Mouse (Mus musculus): Measurements from ENCODE around the gene 4930452B06Rik. TPM values are rescaled to one million over a fixed set of nuclear protein-coding genes. Genes with fewer than 3 reads are reported as not detected.

The 4930452B06Rik gene
- polyA plus RNA-seq, 1 experiment = 0.02 TPM

DNA sequence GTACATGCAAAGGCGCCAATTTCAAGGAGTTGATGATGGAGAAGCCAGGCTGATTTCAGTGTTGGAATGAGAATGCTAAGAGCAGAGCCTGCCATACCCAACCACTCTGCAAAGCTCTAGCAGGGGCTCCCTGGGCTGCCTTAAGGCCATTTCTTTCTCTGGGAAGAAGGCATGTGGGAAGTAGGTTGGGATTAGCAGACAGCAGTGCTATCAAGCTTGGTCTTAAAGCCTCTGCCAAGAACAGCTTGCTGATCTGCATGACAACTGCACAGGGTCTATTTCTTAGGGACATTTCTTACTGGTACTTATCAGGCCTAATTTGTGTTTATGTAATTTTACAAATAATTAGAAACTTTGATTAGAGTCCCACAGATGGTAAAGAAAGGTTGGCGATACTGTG lies 161.8 kb downstream of the 4930452B06Rik start:
- Histone ChIP-seq H3K27me3 (ENCODE audit: control insufficient read depth, insufficient read depth, insufficient read length) (no peaks in the 10 kb centered on the region), H3K4me3 (ENCODE audit: insufficient read depth, poor library complexity, severe bottlenecking) (no peak overlapping the region), H3K79me2 (ENCODE audit: control insufficient read depth, insufficient read depth) (no peaks in the 10 kb centered on the region), H3ac (ENCODE audit: control insufficient read depth, insufficient read length, low read depth) (no peak overlapping the region), H3K79me3 (ENCODE audit: low read depth) (no peaks in the 10 kb centered on the region), H3K36me3 (ENCODE audit: control insufficient read depth, insufficient read depth) (no peaks in the 10 kb centered on the region)
- TF ChIP-seq CEBPB (IDR thresholded peaks at IDR 0.05; ENCODE audit: low read depth) = no peak
- no peak for TF ChIP-seq MYOG (IDR thresholded peaks at IDR 0.05; ENCODE audit: control insufficient read depth, extremely low read depth, insufficient read length)
- TF ChIP-seq USF1 (IDR thresholded peaks at IDR 0.05; ENCODE audit: low read depth) = no peak
- no peak for TF ChIP-seq CTCF (IDR thresholded peaks at IDR 0.05; ENCODE audit: control insufficient read depth, insufficient read depth, insufficient read length)
- no peak for TF ChIP-seq FOSL1 (IDR thresholded peaks at IDR 0.05; ENCODE audit: insufficient read depth, low read length, poor library complexity, severe bottlenecking)

DNA sequence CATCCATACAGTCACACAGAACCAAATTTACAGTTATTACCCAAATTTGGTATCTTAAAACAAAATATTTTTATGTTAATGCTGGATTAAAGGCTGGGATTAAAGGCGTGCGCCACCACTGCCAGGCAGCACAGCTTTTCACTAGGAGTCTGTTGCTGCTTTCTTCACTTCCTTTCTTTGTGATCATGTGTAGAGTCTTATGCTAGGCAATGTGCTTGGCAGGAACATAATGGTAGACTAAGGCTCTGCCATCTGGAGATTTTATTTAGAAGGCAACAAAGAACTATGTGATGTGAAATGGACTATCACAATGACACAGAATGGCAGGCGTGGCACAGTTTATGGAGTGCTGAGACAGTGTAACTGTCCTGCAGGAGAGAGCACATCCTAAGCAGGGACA lies 162.7 kb downstream of the 4930452B06Rik start:
- no peaks in the 10 kb centered on the region for H3K79me3 ChIP-seq (ENCODE audit: low read depth)
- no peaks in the 10 kb centered on the region for H3K36me3 ChIP-seq (ENCODE audit: control insufficient read depth, insufficient read depth)
- H3K79me2 ChIP-seq (ENCODE audit: control insufficient read depth, insufficient read depth) = no peaks in the 10 kb centered on the region
- no peaks in the 10 kb centered on the region for H3K27me3 ChIP-seq (ENCODE audit: control insufficient read depth, insufficient read depth, insufficient read length)
- H3ac ChIP-seq (ENCODE audit: control insufficient read depth, insufficient read length, low read depth) = no peak overlapping the region
- TF ChIP-seq CEBPB (IDR thresholded peaks at IDR 0.05; ENCODE audit: low read depth) (no peak), USF1 (IDR thresholded peaks at IDR 0.05; ENCODE audit: low read depth) (no peak), MYOG (IDR thresholded peaks at IDR 0.05; ENCODE audit: control insufficient read depth, extremely low read depth, insufficient read length) (no peak), MYOD1 (IDR thresholded peaks at IDR 0.05; ENCODE audit: control insufficient read depth, insufficient read length, low read depth) (no peak), MAX (IDR thresholded peaks at IDR 0.05) (no peak), FOSL1 (IDR thresholded peaks at IDR 0.05; ENCODE audit: insufficient read depth, low read length, poor library complexity, severe bottlenecking) (no peak), CTCF (IDR thresholded peaks at IDR 0.05; ENCODE audit: control insufficient read depth, insufficient read depth, insufficient read length) (no peak)
- H3K4me3 ChIP-seq (ENCODE audit: insufficient read depth, poor library complexity, severe bottlenecking) = no peak overlapping the region

DNA sequence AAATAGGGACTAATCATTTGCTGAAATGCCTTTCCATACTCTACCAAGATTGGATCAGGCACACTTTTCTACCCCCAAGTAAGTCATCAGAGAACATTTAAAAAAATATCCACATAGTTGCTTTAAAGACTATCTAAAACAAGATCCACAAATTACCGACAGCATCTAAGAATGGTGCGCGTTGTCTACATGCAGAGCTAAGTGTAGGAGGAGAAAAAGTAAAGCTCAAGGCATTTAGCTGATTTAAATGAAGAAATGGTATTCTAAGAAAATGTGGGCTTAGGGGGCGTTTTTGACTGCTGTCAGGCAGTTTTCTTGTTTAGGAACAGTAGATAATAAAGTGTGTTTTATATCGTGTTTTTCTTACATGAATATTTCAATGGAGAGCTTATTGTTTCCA lies 163.5 kb downstream of the 4930452B06Rik start:
- Histone ChIP-seq H3K4me3 (ENCODE audit: insufficient read depth, poor library complexity, severe bottlenecking) (no peak overlapping the region), H3K79me3 (ENCODE audit: low read depth) (no peaks in the 10 kb centered on the region), H3K79me2 (ENCODE audit: control insufficient read depth, insufficient read depth) (no peaks in the 10 kb centered on the region), H3ac (ENCODE audit: control insufficient read depth, insufficient read length, low read depth) (no peak overlapping the region), H3K27me3 (ENCODE audit: control insufficient read depth, insufficient read depth, insufficient read length) (no peaks in the 10 kb centered on the region), H3K36me3 (ENCODE audit: control insufficient read depth, insufficient read depth) (no peaks in the 10 kb centered on the region)
- TF ChIP-seq CTCF (IDR thresholded peaks at IDR 0.05; ENCODE audit: control insufficient read depth, insufficient read depth, insufficient read length) = no peak
- no peak for TF ChIP-seq MAX (IDR thresholded peaks at IDR 0.05)
- no peak for TF ChIP-seq MYOD1 (IDR thresholded peaks at IDR 0.05; ENCODE audit: control insufficient read depth, insufficient read length, low read depth)
- no peak for TF ChIP-seq MYOG (IDR thresholded peaks at IDR 0.05; ENCODE audit: control insufficient read depth, extremely low read depth, insufficient read length)
- TF ChIP-seq CEBPB (IDR thresholded peaks at IDR 0.05; ENCODE audit: low read depth) = no peak

DNA sequence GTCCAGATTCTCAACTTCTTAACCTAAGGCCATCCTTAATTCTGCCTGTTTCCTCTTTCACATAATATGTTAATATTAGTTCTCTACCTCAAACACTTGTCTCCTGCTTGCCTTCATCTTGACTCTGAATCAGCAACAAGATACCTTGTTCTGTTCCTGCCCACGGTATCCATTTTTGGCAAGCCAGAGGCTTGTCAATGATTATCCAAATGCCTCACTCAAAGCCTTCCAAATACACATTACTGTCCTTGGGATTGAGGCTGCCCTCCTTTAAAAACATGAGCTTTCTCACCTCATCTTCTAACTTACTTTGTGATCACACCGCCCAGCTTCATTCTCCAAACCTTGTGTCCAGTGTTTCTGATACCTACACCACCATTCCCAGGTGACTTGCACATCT lies 170.3 kb downstream of the 4930452B06Rik start:
- no peak overlapping the region for H3ac ChIP-seq (ENCODE audit: control insufficient read depth, insufficient read length, low read depth)
- no peaks in the 10 kb centered on the region for H3K27me3 ChIP-seq (ENCODE audit: control insufficient read depth, insufficient read depth, insufficient read length)
- H3K79me2 ChIP-seq (ENCODE audit: control insufficient read depth, insufficient read depth) = no peaks in the 10 kb centered on the region
- no peak overlapping the region for H3K4me3 ChIP-seq (ENCODE audit: insufficient read depth, poor library complexity, severe bottlenecking)
- no peaks in the 10 kb centered on the region for H3K36me3 ChIP-seq (ENCODE audit: control insufficient read depth, insufficient read depth)
- TF ChIP-seq MYOD1 (IDR thresholded peaks at IDR 0.05; ENCODE audit: control insufficient read depth, insufficient read length, low read depth) (no peak), FOSL1 (IDR thresholded peaks at IDR 0.05; ENCODE audit: insufficient read depth, low read length, poor library complexity, severe bottlenecking) (no peak), CTCF (IDR thresholded peaks at IDR 0.05; ENCODE audit: control insufficient read depth, insufficient read depth, insufficient read length) (no peak), USF1 (IDR thresholded peaks at IDR 0.05; ENCODE audit: low read depth) (no peak), MYOG (IDR thresholded peaks at IDR 0.05; ENCODE audit: control insufficient read depth, extremely low read depth, insufficient read length) (no peak), MAX (IDR thresholded peaks at IDR 0.05) (no peak), CEBPB (IDR thresholded peaks at IDR 0.05; ENCODE audit: low read depth) (no peak)
- H3K79me3 ChIP-seq (ENCODE audit: low read depth) = no peaks in the 10 kb centered on the region

DNA sequence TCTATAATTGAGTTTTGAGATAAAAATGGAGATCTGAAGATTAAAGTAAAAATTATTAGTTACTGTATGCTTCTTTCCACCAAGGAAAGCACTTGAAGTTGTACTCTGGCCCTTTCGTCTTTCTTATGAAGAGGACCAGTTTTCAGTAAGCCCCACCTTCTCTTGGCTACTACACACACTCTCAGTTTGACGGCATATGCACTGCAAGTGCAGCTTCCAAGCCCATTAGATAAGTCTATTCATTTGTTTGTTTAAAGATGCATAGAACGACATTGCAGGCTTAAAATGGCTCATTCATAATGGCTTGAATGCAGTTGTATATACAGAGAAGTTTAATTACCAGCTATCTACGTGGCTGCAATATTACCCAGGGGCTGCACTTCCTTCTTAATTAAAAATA lies 171.1 kb downstream of the 4930452B06Rik start:
- TF ChIP-seq FOSL1 (IDR thresholded peaks at IDR 0.05; ENCODE audit: insufficient read depth, low read length, poor library complexity, severe bottlenecking) (no peak), CTCF (IDR thresholded peaks at IDR 0.05; ENCODE audit: control insufficient read depth, insufficient read depth, insufficient read length) (no peak), CEBPB (IDR thresholded peaks at IDR 0.05; ENCODE audit: low read depth) (no peak), MAX (IDR thresholded peaks at IDR 0.05) (no peak), MYOD1 (IDR thresholded peaks at IDR 0.05; ENCODE audit: control insufficient read depth, insufficient read length, low read depth) (no peak), MYOG (IDR thresholded peaks at IDR 0.05; ENCODE audit: control insufficient read depth, extremely low read depth, insufficient read length) (no peak), USF1 (IDR thresholded peaks at IDR 0.05; ENCODE audit: low read depth) (no peak)
- no peak overlapping the region for H3ac ChIP-seq (ENCODE audit: control insufficient read depth, insufficient read length, low read depth)
- H3K4me3 ChIP-seq (ENCODE audit: insufficient read depth, poor library complexity, severe bottlenecking) = no peak overlapping the region
- H3K79me3 ChIP-seq (ENCODE audit: low read depth) = no peaks in the 10 kb centered on the region
- H3K27me3 ChIP-seq (ENCODE audit: control insufficient read depth, insufficient read depth, insufficient read length) = no peaks in the 10 kb centered on the region
- H3K36me3 ChIP-seq (ENCODE audit: control insufficient read depth, insufficient read depth) = no peaks in the 10 kb centered on the region
- H3K79me2 ChIP-seq (ENCODE audit: control insufficient read depth, insufficient read depth) = no peaks in the 10 kb centered on the region

DNA sequence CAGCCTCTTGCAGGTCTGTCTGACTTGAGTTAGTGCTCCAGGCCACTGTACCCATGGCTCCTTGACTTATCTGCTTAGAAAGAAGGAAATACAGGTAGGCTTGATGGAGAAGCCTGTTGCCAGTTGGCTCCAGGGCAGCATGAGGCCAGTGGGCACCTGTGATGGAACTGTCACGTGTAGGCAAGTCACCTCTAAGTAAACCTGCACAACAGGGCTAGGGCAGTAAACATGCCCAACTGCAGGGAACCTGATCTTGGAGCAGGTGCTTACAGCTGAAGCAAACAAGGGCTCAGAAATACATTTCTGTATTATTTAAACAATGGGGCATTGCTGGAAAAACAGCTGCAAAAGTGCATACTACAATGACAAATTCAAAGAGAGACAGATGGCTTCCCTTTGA lies 171.8 kb downstream of the 4930452B06Rik start:
- no peaks in the 10 kb centered on the region for H3K79me3 ChIP-seq (ENCODE audit: low read depth)
- H3K36me3 ChIP-seq (ENCODE audit: control insufficient read depth, insufficient read depth) = no peaks in the 10 kb centered on the region
- TF ChIP-seq USF1 (IDR thresholded peaks at IDR 0.05; ENCODE audit: low read depth) (no peak), MAX (IDR thresholded peaks at IDR 0.05) (no peak), FOSL1 (IDR thresholded peaks at IDR 0.05; ENCODE audit: insufficient read depth, low read length, poor library complexity, severe bottlenecking) (no peak), MYOG (IDR thresholded peaks at IDR 0.05; ENCODE audit: control insufficient read depth, extremely low read depth, insufficient read length) (no peak), MYOD1 (IDR thresholded peaks at IDR 0.05; ENCODE audit: control insufficient read depth, insufficient read length, low read depth) (no peak), CEBPB (IDR thresholded peaks at IDR 0.05; ENCODE audit: low read depth) (no peak), CTCF (IDR thresholded peaks at IDR 0.05; ENCODE audit: control insufficient read depth, insufficient read depth, insufficient read length) (no peak)
- no peaks in the 10 kb centered on the region for H3K79me2 ChIP-seq (ENCODE audit: control insufficient read depth, insufficient read depth)
- H3K27me3 ChIP-seq (ENCODE audit: control insufficient read depth, insufficient read depth, insufficient read length) = no peaks in the 10 kb centered on the region
- H3ac ChIP-seq (ENCODE audit: control insufficient read depth, insufficient read length, low read depth) = no peak overlapping the region
- no peak overlapping the region for H3K4me3 ChIP-seq (ENCODE audit: insufficient read depth, poor library complexity, severe bottlenecking)
